Mouse (Mus musculus): ENCODE measurements around the gene Lrrc4c.

DNA sequence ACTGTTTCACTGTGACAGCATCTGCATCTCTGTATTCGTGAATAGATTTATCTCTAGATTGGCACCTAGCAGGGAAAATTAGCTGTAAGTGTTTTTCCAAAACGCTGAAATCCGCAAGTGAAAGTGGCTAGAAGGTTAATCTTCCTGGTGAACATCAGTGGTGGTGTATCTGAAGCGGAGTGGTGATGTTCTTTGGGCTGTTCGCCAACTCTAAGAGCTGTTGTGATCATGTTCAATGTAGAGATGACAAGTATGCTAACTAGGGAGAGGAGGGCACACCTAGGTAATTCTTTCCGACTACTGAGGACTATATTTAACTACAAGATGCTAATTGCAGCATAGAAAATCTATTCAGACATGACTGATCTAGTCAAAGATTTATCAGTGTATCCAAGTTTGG is 1.7 kb downstream of the Lrrc4c start:
- TF ChIP-seq POLR2A (IDR thresholded peaks at IDR 0.05; ENCODE audit: borderline replicate concordance, low read depth, low read length) (no peak), CTCF (IDR thresholded peaks at IDR 0.05; ENCODE audit: low read depth, low read length) (no peak)

Measured in bone marrow macrophage, adult 2 months (primary cell).